Mouse (Mus musculus) olfactory bulb, adult 2 months (tissue): ENCODE measurements around the gene Fyn.

ENCODE experiments used
- CTCF ChIP-seq: fragments of 200-500 bp; IDR thresholded peaks from 2 replicates; pipeline ENCODE4 v1.5.1; 2012; ENCODE audit warnings: low read depth, mild to moderate bottlenecking, low read length, moderate library complexity; ENCODE audit not compliant: insufficient read depth
- POLR2A ChIP-seq: fragments of 200-500 bp; IDR thresholded peaks from 2 replicates; pipeline ENCODE4 v1.6.1; 2012; ENCODE audit warnings: mild to moderate bottlenecking, low read depth, low read length, moderate library complexity; ENCODE audit not compliant: insufficient read depth

DNA sequence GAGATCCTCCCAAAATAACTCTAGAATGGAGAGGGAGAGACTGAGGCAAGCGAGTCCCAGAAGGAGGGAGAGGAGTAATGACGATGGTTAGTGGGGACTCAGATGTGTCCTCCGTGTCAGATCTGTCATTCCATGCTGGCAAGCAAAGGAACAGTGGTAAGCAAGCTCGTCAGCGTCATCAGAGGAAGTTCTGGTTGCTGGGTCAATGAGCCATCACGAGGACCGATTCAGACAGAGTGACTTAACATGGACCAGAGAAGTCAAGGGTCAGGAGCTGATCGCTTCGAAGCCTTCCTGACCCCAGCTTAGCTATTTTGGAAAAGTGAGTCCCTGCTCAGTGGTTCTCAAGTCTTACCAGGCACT, 47.1 kb upstream of the Fyn start:
- no peak for TF ChIP-seq CTCF
- no peak for TF ChIP-seq POLR2A
